Mouse (Mus musculus) lung, adult 2 months (tissue): ENCODE data around the gene Efna3.

Source experiments
- CTCF ChIP-seq: fragments of 200-500 bp; IDR thresholded peaks from 2 replicates; pipeline ENCODE4 v1.5.1; 2011; ENCODE audit warnings: mild to moderate bottlenecking, low read length, control low read depth; ENCODE audit not compliant: insufficient read depth
- POLR2A ChIP-seq: fragments of 200-500 bp; IDR thresholded peaks from 2 replicates; pipeline ENCODE4 v1.6.1; 2011; ENCODE audit warnings: low read depth, mild to moderate bottlenecking, control low read depth, low read length, borderline replicate concordance; ENCODE audit errors: extremely low read depth

GRCm38 (mm10) chr3:89365153-89365485 lies 42.4 kb upstream of the Efna3 start, which contains the start of gene Dcst1:
- TF ChIP-seq POLR2A: no peak
- TF ChIP-seq CTCF: no peak
